9 mouse cellular contexts compared by ENCODE assay signal in the genomic region with DNA sequence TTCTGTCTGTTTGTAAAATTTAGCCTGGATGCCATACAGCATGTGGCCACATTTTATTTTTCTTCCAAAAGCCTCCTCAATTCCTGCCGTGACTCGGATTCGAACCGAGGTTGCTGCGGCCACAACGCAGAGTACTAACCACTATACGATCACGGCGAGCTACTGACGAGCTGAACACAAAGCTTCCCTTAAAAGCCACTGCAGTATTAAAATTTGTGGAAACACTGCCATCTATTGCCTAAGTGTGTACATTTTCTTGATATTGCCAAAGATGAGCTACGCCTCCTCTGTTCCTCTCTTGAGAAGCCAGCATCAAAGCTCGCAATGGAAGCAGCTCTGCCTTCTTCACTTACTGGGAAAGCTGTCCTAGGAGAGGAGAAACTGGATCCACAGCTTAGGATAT.
DNase-seq lines count a peak whose midpoint lies in the region; ATAC-seq and TF ChIP-seq lines count a peak whose summit lies in the region.
"Had no signal": no experiment of that assay in that cellular context is flagged by ENCODE, and none has a peak within 500 bp of the region (broad histone marks: within the 10 kb centered on the region; RNA-seq: fewer than 3 reads in every experiment).

No protein-coding gene starts in this region.

- no peaks in the 10 kb centered on the region for H3K36me3 ChIP-seq in neural tube, embryonic 11.5 days (ENCODE audit: control insufficient read depth, insufficient read depth, low read length)
- no peaks in the 10 kb centered on the region for H3K36me3 ChIP-seq in intestine, postnatal 0 days (ENCODE audit: control insufficient read depth, insufficient read depth)
- no peaks in the 10 kb centered on the region for H3K36me3 ChIP-seq in limb, embryonic 13.5 days
- H3K36me3 ChIP-seq: embryonic facial prominence, embryonic 15.5 days had no signal

- peak; percentile 61 for TF ChIP-seq CTCF in intestine, postnatal 0 days (IDR thresholded peaks at IDR 0.05; ENCODE audit: low read depth)

- H3K4me2 ChIP-seq in neural tube, embryonic 11.5 days (ENCODE audit: low read depth) = no peak overlapping the region
- no peak overlapping the region for H3K4me2 ChIP-seq in intestine, postnatal 0 days (replicated peaks; ENCODE audit: low read depth)
- no peak overlapping the region for H3K4me2 ChIP-seq in limb, embryonic 13.5 days (replicated peaks)
- H3K4me2 ChIP-seq: embryonic facial prominence, embryonic 15.5 days had no signal

- H3K27ac ChIP-seq in neural tube, embryonic 11.5 days (ENCODE audit: low read depth, low read length) = no peak overlapping the region
- H3K27ac ChIP-seq in intestine, postnatal 0 days (ENCODE audit: low read depth, low read length) = no peak overlapping the region
- H3K27ac ChIP-seq in limb, embryonic 13.5 days = no peak overlapping the region
- H3K27ac ChIP-seq: embryonic facial prominence, embryonic 15.5 days had no signal

- WGBS in neural tube, embryonic 11.5 days = 76% methylated on average over 12 of the region's 12 CpGs
- 51% methylated on average over 12 of the region's 12 CpGs for WGBS in intestine, postnatal 0 days
- WGBS in limb, embryonic 13.5 days = 59% methylated on average over 12 of the region's 12 CpGs

- 0 out of 2 replicates have a peak, but pooled peaks cover 5% of the 10 kb centered on the region for H3K4me1 ChIP-seq in neural tube, embryonic 11.5 days (ENCODE audit: control insufficient read depth, insufficient read depth, low read length)
- H3K4me1 ChIP-seq in intestine, postnatal 0 days (replicated peaks; ENCODE audit: control insufficient read depth, insufficient read depth, low read length) = no peaks in the 10 kb centered on the region
- peaks cover 48% of the 10 kb centered on the region for H3K4me1 ChIP-seq in limb, embryonic 13.5 days

- H3K9ac ChIP-seq in neural tube, embryonic 11.5 days (ENCODE audit: low read length) = no peak overlapping the region
- no peak overlapping the region for H3K9ac ChIP-seq in intestine, postnatal 0 days (ENCODE audit: low read depth, low read length)
- no peak overlapping the region for H3K9ac ChIP-seq in limb, embryonic 13.5 days
- H3K9ac ChIP-seq: embryonic facial prominence, embryonic 15.5 days had no signal

- H3K9me3 ChIP-seq in neural tube, embryonic 11.5 days (ENCODE audit: control insufficient read depth, low read length) = no peaks in the 10 kb centered on the region
- no peaks in the 10 kb centered on the region for H3K9me3 ChIP-seq in intestine, postnatal 0 days (ENCODE audit: control insufficient read depth)
- no peaks in the 10 kb centered on the region for H3K9me3 ChIP-seq in limb, embryonic 13.5 days
- H3K9me3 ChIP-seq: embryonic facial prominence, embryonic 15.5 days had no signal

- H3K27me3 ChIP-seq in neural tube, embryonic 11.5 days (ENCODE audit: control insufficient read depth, insufficient read depth, low read length) = no peaks in the 10 kb centered on the region
- H3K27me3 ChIP-seq in intestine, postnatal 0 days (replicated peaks; ENCODE audit: control insufficient read depth, insufficient read depth, low read length) = no peaks in the 10 kb centered on the region
- no peaks in the 10 kb centered on the region for H3K27me3 ChIP-seq in limb, embryonic 13.5 days
- H3K27me3 ChIP-seq: embryonic facial prominence, embryonic 15.5 days had no signal

- ATAC-seq in neural tube, embryonic 11.5 days (ENCODE audit: insufficient read depth, low FRiP score, low TSS enrichment) = no peak
- no peak for ATAC-seq in intestine, postnatal 0 days
- ATAC-seq in limb, embryonic 13.5 days (ENCODE audit: low FRiP score, low read depth) = peak; percentile 29; the same call in 1 of the 2 replicates

- H3K4me3 ChIP-seq in neural tube, embryonic 11.5 days (ENCODE audit: low read depth, low read length) = no peak overlapping the region
- no peak overlapping the region for H3K4me3 ChIP-seq in intestine, postnatal 0 days (ENCODE audit: low read depth, low read length)
- no peak overlapping the region for H3K4me3 ChIP-seq in limb, embryonic 13.5 days
- H3K4me3 ChIP-seq: embryonic facial prominence, embryonic 15.5 days had no signal

- DNase-seq in neural tube, embryonic 11.5 days (ENCODE audit: low spot score) = peak; percentile 20
- no peak for DNase-seq in neural tube, embryonic 10.5 days (ENCODE audit: extremely low spot score, low spot score)
- DNase-seq in cerebellum, postnatal 14 days = peak; percentile 72 to 77
- peak; percentile 53 to 61 for DNase-seq in right cerebral cortex, postnatal 36 days (ENCODE audit: low spot score in 2 of 2)
- DNase-seq in testis, postnatal 10 days (ENCODE audit: low spot score) = no peak
- no peak for DNase-seq in thymus, postnatal 10 days (ENCODE audit: low spot score in 2 of 2)

Comparison
In these comparisons a context has a peak if more than half of its experiments do, and no peak if none do; other contexts are left out.
1. DNase-seq: peak in neural tube, embryonic 11.5 days (single experiment), cerebellum, postnatal 14 days (2 of 2) and right cerebral cortex, postnatal 36 days (2 of 2); none in neural tube, embryonic 10.5 days (single experiment), testis, postnatal 10 days (single experiment) and thymus, postnatal 10 days (0 of 2).